Mouse (Mus musculus) thymus, adult 2 months (tissue): ENCODE data around the gene Phactr1. TPM values are rescaled to one million over a fixed set of nuclear protein-coding genes. Genes with fewer than 3 reads are reported as not detected.
"Not testable (repeated sequence)": the region's sequence is repeated elsewhere in the genome, so short reads cannot be mapped to it uniquely, and the experiment has no call there.

Experiments used
- DNase-seq: peaks from one replicate; pipeline ENCODE4 v3.0.0; 2021
- H3K27ac ChIP-seq: fragments of 200-500 bp; 2 replicates; pipeline ENCODE4 v1.5.1; 2012; ENCODE audit warnings: low read length, control low read depth; ENCODE audit not compliant: control insufficient read depth, insufficient read depth
- H3K27me3 ChIP-seq: fragments of 200-500 bp; 2 replicates; pipeline ENCODE4 v1.6.1; 2012; ENCODE audit warnings: mild to moderate bottlenecking, low read length, moderate library complexity, mixed read lengths; ENCODE audit not compliant: control insufficient read depth, insufficient read depth
- H3K36me3 ChIP-seq: fragments of 200-500 bp; 2 replicates; pipeline ENCODE4 v1.6.1; 2012; ENCODE audit warnings: mild to moderate bottlenecking, low read length, moderate library complexity; ENCODE audit not compliant: control insufficient read depth, insufficient read depth
- H3K4me1 ChIP-seq: fragments of 200-500 bp; replicated peaks from 2 replicates; pipeline ENCODE4 v1.6.1; 2012; ENCODE audit warnings: low read length; ENCODE audit not compliant: control insufficient read depth, insufficient read depth
- H3K4me3 ChIP-seq: fragments of 200-500 bp; 2 replicates; pipeline ENCODE4 v1.5.1; 2012; ENCODE audit warnings: mild to moderate bottlenecking, low read length, control low read depth, moderate library complexity; ENCODE audit not compliant: control insufficient read depth, insufficient read depth
- CTCF ChIP-seq: fragments of 200-500 bp; IDR thresholded peaks from 2 replicates; pipeline ENCODE4 v1.5.1; 2012; ENCODE audit warnings: mild to moderate bottlenecking, control low read depth, low read length, moderate library complexity, borderline replicate concordance; ENCODE audit not compliant: control insufficient read depth, poor library complexity, insufficient read depth; ENCODE audit errors: extremely low read depth
- POLR2A ChIP-seq: fragments of 200-500 bp; IDR thresholded peaks from 2 replicates; pipeline ENCODE4 v1.6.1; 2012; ENCODE audit warnings: mild to moderate bottlenecking, low read length, control low read depth, moderate library complexity; ENCODE audit not compliant: control insufficient read depth, poor library complexity, insufficient read depth; ENCODE audit errors: extremely low read depth
- WGBS: fragments of 180-500 bp; shearing (Covaris S2); methylation state at CpG from one replicate; pipeline ENCODE4 v1.1.7; 2018; 5-methylcytosine and 5-hydroxymethylcytosine counted together
- polyA plus RNA-seq: library from polyadenylated mRNA; depleted of rRNA; stranded (reverse); fragments of >200 nt; gene quantifications from 2 replicates; pipeline ENCODE4 v1.2.3, GENCODE M21; 2012

The Phactr1 gene
- polyA plus RNA-seq, 1 experiment = 0.82 TPM

- H3K36me3 ChIP-seq = no peaks in the 10 kb centered on the region
- 94% methylated on average over 3 of the region's 3 CpGs for WGBS
- no peak for TF ChIP-seq POLR2A
- no peak for TF ChIP-seq CTCF
- H3K4me3 ChIP-seq = no peak overlapping the region
- no peaks in the 10 kb centered on the region for H3K27me3 ChIP-seq
- no peaks in the 10 kb centered on the region for H3K4me1 ChIP-seq
- DNase-seq = no peak
- H3K27ac ChIP-seq = no peak overlapping the region
Measured at GRCm38 (mm10) chr13:42937871-42938270, 257.4 kb downstream of the Phactr1 start.

GRCm38 (mm10) chr13:42938346-42938745 lies 257.9 kb downstream of the Phactr1 start:
- 98% methylated on average over 1 of the region's 1 CpGs for WGBS

GRCm38 (mm10) chr13:42940271-42940670 lies 259.8 kb downstream of the Phactr1 start:
- Histone ChIP-seq H3K27ac (no peak overlapping the region), H3K27me3 (no peaks in the 10 kb centered on the region), H3K4me1 (no peaks in the 10 kb centered on the region), H3K36me3 (no peaks in the 10 kb centered on the region), H3K4me3 (no peak overlapping the region)
- no peak for DNase-seq
- TF ChIP-seq CTCF = no peak
- TF ChIP-seq POLR2A = no peak
- WGBS = 94% methylated on average over 3 of the region's 3 CpGs

More at GRCm38 (mm10) chr13:42938346-42938745, 257.9 kb downstream of the Phactr1 start:
- no peaks in the 10 kb centered on the region for H3K4me1 ChIP-seq
- no peak overlapping the region for H3K4me3 ChIP-seq
- no peaks in the 10 kb centered on the region for H3K27me3 ChIP-seq
- no peaks in the 10 kb centered on the region for H3K36me3 ChIP-seq
- DNase-seq = no peak
- TF ChIP-seq CTCF (no peak), POLR2A (no peak)
- no peak overlapping the region for H3K27ac ChIP-seq

- no peak for DNase-seq
- TF ChIP-seq CTCF (no peak), POLR2A (no peak)
- 40% methylated on average over 3 of the region's 3 CpGs for WGBS
- Histone ChIP-seq H3K4me3 (no peak overlapping the region), H3K36me3 (no peaks in the 10 kb centered on the region), H3K27me3 (no peaks in the 10 kb centered on the region), H3K27ac (no peak overlapping the region), H3K4me1 (no peaks in the 10 kb centered on the region)
Measured at GRCm38 (mm10) chr13:42944106-42944505, 263.7 kb downstream of the Phactr1 start.

GRCm38 (mm10) chr13:42945201-42945600 lies 264.8 kb downstream of the Phactr1 start:
- not testable (repeated sequence) for H3K4me1 ChIP-seq, DNase-seq, H3K4me3 ChIP-seq, H3K36me3 ChIP-seq, H3K27ac ChIP-seq, H3K27me3 ChIP-seq
- WGBS = 68% methylated on average over 4 of the region's 4 CpGs

DNA sequence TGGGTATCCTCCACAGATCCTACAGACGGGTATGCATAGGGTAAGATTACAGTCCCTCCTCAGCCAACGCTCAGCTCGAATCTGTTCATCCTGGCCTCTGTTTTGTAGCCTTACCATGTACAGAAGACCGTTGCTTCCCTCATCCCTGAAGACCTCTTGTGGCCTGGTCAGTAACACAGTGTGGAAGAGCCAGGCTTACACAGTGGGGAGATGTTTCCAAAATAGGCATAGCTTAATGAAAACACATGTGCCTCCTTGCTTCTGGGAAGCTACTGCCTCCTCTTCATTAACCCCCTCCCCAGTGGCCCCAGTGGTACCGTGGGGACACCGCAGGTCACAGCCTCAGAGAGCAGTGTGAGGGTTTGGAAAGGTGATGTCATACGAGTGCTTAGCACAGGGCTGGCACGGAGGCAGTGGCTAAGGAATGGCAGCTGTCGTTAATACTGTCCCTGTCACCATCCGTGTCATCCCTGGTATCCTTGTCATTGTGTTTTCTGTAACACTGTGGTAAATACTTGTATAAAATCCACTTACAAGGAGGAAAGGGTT lies 268.4 kb downstream of the Phactr1 start:
- Histone ChIP-seq H3K27ac (no peak overlapping the region), H3K27me3 (no peaks in the 10 kb centered on the region), H3K4me1 (no peaks in the 10 kb centered on the region), H3K4me3 (no peak overlapping the region), H3K36me3 (no peaks in the 10 kb centered on the region)
- no peak for DNase-seq
- 93% methylated on average over 10 of the region's 10 CpGs for WGBS
- TF ChIP-seq POLR2A (no peak), CTCF (no peak)

GRCm38 (mm10) chr13:42949336-42949735 lies 268.9 kb downstream of the Phactr1 start:
- Histone ChIP-seq H3K4me1 (no peaks in the 10 kb centered on the region), H3K36me3 (no peaks in the 10 kb centered on the region), H3K27me3 (no peaks in the 10 kb centered on the region), H3K27ac (no peak overlapping the region), H3K4me3 (no peak overlapping the region)
- TF ChIP-seq POLR2A (no peak), CTCF (no peak)
- 85% methylated on average over 5 of the region's 5 CpGs for WGBS
- DNase-seq = no peak
